Mouse (Mus musculus) right cerebral cortex, postnatal 14 days (tissue): ENCODE measurements at regions not wholly inside any gene's neighbourhood (a gene's known extent, or its start where the extent isn't known, plus 50 kb on each side); places are given as distances from the start of the nearest gene placed in this dataset.

ENCODE experiments used
- DNase-seq: peaks from one replicate; pipeline ENCODE4 v3.0.0; 2022

DNA sequence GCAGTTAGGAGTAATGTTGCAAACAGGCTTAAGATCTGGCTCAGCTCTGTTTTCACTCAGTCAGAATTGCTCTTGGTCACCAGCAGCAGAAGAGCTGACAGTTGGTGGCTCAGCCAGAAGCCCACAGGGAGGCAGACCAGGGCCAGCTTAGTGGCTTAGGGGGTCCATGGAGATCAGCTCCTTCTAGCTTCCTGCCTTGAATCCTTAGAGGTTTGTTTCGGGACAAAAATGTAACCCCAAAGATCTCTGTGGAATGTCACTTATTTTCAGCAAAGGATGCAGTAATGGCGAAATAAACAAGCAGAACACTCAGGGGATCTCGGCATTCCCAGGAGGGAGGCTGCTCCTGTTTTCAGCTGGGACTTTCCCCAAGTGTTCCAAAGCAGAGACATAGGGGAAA lies 247.8 kb downstream of the 1500009L16Rik start:
- DNase-seq = no peak

DNA sequence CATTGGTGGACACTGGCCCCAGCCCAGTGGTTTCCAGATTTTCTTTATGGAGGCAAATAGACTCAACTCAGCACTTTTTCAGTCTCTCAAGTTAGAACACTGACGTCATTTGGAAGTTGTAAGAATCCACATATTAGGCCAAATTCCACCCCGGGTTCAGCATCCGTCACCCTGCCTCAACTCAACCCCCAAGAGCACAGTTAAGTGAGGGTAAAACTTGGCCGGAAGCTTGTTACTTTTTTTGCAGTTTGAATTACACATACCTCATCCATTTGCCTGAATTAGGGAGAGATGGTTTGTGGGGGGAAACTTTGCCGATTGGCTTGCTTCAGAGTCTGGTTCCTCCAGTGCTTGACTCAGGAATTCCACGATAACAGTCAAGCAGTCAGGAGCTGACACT lies 251.9 kb downstream of the 1500009L16Rik start:
- no peak for DNase-seq

DNA sequence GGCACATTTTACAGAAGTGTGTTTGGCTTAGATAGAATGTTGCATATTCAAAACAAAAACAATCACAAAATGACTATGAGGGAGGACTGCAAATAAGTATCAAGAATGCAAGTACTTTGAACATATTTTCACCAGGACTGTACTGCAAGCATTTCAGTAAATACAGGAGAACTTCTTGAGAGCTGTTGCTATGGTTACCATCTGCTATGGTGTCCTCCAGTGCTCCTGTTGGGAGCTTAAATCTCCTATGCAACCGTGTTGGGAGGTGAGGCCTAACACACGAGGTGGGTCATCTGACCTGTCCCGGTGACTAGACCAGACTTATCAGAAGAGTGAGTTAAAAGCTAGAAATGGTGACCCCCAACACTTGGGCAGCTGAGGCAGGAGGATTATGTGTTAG lies 253.9 kb downstream of the 1500009L16Rik start:
- no peak for DNase-seq

DNA sequence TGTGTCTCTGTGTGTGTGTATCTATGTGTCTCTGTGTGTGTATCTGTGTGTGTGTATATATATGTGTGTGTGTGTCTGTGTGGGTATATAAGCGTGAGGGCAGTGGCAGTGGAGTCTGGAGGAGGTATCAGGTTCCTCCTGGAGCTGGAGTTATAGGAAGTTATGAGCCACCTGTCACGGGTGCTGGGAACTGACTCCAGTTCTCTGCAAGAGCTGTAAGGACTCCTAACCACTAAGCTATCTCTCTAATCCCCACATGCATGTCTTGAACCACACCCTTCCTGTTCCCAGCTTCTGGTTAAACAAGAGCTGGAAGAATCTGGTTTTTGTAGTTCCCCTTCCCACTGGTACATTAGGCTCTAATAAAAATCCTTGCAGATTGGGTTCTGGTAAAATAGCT lies 257.3 kb downstream of the 1500009L16Rik start:
- DNase-seq = no peak

DNA sequence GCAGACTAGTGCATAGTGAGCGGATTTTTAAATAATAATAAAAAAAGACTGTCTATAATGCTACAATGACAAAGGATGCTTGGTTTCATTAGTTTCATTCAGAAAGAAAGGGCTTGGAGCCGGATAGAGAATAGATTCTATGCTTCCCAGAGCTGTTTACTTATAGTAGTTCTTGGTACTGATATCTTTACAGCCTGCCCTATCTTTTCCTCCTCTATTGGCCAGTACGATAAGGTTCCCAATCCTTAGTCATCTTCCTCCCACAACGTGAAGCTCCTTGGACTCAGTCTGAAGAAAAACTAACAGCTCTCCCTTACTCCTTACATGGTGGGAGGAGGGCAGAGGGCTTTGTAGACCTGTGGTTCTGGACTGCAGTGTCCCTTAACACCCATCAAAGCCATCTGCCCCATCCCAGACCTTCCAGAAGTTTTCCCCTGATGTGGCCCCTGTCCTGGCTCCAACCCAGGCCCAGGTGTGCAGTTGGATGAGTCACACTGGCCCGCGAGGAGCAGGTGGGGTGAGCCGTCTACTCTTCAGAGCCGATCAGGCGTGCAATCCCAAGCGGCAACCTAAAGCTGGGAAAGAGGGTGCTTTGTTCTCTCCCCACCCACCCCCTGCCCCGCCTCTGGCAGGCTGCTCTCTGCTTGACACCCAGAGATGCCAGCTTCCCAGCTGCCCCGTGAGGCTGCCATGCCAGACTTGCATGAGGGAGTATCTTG lies 262.2 kb downstream of the 1500009L16Rik start:
- DNase-seq = no peak

DNA sequence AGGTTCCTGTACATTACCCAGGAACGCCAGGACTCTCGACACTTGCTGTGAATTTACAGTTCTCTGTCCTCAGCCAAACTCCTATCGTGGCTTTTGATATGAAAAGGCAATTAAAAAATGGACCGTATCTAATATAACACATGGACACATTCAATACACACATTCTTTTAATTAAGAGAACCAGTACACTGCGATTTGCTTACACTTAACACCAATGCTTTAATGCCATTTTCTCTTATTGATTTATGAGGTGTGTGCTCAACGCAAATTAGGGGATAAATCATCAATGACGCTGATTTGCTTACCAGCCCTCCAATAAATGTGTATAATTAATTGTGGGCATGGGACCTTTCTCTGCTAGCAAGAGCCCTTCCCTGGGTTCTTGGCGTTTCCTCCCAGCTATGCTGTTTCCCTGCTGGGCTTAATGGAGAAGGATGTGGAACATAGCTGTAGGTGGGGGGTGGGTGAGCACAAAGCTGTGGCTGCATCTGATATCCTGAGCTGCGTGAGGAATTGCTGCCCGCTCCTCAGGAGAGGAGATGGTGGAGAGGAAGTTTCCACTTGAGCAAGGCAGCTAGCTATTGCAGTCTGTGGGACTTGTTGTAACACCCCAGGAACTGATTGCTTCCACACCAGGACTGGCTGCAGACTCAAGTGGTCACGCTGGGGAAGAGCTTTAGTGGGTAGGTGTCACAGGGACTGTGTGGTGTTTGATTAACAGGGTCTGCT lies 270.1 kb downstream of the 1500009L16Rik start:
- DNase-seq = no peak

DNA sequence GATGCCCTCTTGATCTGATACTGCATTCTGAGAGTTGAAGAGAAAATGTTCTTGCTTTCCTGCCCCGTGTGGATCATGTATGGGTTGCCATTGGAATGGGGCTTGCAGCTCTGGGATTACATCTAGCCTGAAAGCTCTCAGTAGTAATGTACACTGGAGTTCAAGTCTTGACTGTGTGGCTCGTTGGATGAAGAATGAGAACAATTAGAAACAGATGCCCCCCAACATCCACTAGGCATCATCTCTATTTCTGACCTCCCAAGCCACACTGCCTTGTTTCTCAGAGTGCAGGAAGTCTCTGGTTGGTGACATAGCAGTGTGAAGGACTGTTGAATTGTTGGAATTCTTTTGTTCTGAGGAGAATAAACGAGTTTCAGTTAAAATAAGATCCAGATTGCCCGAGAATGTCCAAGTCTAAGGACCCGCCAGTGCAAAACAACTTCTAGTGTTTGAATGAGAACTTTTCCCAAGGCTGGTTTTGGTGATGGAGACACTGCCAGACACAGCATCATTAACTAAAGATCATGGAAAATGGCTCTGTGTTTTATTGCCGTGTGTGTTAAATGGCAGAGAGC lies 272.4 kb downstream of the 1500009L16Rik start:
- no peak for DNase-seq

DNA sequence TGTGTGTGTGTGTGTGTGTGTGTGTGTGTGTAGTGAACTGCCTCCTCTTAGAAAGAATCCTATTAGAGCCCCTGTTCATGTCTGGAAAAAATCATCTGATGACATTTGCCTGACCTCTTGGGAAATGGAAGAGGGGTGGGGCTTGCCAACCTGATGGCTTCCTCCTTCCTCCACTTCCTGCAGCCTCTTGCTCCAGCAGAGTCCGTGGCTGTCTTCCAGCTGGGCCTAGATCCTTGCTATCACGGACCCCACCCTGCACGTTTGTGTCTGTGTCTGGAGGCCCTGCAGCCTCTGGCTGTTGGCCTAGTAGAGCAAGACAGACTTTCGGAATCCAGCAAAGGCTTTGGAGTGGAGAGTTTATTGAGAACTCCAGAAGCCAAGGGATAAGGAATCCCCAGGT lies 273.2 kb downstream of the 1500009L16Rik start:
- no peak for DNase-seq

DNA sequence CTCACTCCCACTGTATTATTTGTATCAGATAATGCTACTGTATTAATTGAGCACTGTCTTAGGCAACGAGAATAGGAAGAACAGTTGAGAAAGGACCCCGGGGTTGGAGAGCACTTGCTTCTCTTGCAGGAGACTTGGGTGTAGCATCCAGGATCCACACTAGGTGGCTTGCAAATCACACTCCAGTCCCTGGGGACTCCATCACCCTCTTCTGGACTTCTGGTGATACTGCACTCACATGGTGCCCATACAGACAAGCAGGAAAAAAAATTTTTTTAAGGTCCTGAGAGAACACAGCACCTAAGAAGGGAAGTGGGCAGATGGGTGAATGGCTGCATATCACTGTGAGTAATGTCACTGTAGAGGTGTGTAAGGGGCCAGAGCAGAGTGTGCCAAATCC lies 273.8 kb downstream of the 1500009L16Rik start:
- DNase-seq = no peak

DNA sequence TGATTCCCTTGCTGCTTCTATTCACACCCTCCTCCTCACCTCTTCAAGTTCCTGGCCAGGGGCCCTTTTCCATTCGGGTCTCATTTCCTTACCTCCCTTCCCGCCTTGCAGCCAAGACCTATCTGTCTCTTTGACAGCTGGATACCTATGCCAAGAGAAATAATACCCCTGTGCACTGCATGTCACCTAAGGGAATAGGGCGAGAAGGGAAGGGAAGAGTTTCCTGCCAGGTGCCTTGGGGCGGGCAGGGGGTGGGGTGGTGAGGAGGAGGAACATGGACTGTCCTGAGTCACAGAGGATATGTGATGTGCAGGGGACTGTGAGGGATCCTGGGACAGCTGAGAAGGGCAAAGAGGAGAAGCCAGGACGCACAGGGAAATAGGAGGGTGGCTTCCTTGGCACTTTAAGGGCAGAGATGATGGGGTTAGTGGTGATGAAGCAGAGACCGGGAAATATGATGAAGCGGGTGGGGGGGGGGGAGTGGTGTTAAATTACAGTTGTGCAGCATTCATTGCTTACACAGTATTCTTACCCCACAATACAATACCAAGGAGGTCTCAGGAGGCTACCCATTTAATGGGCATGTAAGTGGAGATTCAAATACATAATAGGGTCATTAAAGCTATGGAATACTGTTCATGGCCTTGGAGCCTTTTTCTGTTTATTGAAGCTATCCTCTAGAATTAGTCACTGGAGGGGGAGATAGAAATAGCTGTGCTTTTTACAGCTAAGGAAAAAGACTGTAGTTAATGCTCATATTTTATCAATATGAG lies 278.0 kb downstream of the 1500009L16Rik start:
- DNase-seq = no peak

DNA sequence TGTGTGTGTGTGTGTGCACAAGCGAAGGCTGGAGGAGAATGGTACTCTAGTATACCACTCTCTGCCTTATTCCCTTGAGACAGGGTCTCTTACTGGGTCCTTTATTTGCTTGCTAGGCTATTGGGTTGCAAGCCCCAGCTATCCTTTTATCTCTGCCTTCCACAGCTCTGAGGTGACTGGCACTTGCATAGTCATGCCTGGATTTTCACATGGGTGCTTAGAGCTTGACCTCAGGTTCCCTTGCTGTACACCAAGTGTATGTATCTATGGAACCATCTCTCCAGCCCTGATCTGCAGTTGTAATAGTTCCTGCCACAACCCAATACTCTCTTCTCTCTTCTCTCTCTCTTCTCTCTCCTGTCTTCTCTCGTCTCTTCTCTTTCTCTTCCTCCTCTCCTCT lies 280.1 kb downstream of the 1500009L16Rik start:
- no peak for DNase-seq

DNA sequence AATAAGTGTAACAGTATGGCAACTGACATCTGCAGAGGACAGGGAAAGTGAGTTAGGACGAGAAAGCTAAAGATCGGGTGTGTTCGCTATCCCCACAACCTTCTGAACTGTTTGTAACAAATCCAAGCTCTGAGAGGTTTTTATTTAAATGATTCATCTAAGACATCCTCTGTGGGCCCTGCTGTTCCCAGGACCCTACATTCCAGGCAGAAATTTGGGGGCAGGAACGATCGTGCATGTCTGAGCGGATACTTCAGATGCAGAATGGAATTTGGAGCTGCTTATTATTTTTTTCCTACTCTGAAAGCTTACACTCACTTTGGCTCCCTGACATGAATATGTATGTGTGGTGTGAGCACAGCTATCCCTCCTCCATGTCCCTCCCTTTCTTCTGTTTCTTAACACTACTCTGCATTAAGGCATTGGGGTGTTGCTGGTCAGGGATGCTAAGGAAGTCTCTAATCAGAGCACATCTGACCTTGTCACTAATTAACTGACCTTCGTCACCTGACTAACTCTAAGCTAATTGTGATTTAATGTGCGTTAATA lies 281.0 kb downstream of the 1500009L16Rik start:
- DNase-seq = no peak

DNA sequence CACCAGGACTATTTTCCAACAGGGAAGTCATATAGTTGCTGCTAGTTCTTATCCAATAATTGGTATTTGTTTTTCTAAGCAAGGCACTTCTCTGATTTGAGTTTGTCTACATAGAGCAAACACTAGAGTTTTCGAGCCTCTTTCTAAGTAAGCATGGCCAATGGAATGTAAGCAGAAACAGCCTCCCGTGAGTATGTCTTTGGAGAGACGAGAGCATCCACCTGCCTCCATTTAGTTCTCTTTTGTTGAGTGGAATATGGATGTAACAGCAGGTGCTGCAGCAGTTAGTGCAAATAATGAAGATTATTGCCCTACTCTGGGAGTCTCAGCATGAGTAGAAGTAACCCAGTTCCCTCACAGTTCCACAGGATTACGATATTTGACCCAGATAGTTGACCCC lies 286.3 kb downstream of the 1500009L16Rik start:
- no peak for DNase-seq

DNA sequence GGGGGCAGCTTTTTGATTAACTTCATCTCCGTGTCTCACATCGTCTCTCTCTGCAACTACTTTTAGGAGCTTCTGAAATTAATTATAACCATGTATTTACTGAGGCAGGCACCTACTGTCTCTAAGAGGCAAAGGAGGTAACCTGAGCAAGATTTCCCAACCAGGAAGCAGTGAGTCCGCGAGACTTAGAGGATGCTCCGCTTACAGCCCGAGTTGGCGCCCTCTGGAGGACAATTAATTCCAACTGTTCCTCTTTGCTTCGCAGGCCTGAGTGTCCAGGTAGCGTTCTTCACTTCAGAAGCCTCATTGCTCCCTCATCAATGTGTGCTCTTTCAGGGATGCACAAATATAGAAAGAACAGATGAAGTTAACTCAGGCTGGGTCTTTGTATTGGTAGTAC lies 296.7 kb downstream of the 1500009L16Rik start:
- DNase-seq = peak; percentile 78

DNA sequence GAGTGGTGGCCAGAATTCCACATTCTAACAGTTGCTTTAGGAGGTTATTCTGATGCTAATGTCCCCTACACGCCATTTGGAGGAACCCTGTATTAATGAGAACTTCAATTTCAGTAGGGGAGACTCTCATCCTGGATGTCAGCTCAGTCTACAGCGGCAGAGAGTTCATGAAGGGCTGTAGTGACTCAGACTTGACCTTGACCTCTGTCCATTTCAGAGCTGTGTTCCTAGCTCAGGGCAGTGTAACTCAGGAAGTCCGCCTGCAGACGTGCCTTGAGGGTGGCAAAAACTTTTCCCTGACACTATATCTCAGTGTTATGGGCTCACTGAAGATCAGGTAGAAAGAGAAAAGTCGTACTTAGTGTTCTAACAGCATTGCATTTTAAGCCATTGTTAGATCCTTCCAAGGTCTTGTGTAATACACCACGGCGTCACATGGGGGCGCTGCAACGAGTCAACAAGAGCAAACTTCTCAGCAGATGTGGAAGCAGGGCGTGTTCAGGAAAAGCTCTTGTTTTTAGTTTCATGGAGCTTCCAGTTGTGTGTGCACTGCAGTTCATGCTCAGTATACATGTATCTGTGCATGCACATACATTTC lies 297.5 kb downstream of the 1500009L16Rik start:
- DNase-seq = peak; percentile 66

DNA sequence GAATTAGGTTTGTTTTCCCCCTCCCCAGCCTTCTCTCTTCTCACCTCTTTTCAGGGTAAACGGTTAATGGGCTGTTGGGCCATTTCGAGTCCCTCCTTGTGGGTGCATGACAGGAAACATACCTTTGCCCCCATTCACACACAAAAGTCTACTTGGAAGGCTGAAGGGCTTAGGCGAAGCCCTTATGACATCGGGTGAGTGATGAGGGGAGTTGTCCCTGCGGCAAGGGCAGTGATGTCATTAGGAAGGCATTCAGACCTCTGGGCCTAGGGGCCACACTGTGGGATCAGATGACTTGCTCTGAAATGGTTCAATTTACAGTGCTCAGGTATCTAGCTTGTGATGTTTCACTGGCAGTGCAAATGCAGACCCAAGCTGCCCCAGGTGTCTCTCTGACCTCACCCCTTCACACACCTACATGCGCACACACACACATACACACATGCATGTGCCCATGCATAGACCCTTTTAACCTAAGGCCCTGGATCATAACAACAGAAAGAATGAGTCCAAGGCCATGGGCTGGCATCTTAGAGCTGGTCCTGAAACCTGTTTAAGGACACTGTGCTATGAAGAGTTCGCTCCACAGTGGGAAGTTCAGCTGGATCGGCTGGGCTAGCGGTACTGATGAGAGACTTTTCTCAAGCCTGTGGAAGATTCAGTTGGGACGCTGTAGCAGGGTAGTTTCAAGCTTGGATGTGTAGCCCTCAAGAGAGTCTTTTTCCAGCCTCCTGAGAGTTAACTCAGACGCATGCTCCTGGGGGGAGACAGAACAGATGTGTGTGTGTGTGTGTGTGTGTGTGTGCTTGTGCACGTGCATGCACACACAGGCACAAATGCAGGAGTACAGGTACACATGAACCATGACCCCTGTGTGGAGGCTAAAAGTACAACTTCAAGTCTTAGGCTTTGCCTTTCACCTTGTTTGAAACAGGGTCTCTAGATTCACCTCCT lies 298.8 kb downstream of the 1500009L16Rik start:
- DNase-seq = no peak

DNA sequence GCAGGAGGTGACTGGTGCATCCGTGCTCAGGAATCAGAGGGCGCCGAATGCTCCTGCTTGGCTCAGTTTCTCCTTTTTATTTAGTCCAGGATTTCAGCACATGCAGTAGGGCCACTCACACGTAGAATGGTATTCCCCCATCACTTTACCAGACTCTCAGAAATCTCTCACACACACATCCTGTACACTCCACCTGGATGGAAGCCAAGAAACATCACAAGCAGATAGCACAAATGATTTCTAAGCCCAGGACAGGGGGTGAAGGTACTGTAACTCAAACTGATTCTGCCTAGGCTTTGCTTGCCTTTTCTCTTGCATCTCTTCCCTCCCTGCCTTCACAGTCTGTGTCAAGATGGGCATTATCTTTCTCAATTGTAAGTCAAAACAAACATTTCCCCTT lies 301.6 kb downstream of the 1500009L16Rik start:
- DNase-seq = no peak

DNA sequence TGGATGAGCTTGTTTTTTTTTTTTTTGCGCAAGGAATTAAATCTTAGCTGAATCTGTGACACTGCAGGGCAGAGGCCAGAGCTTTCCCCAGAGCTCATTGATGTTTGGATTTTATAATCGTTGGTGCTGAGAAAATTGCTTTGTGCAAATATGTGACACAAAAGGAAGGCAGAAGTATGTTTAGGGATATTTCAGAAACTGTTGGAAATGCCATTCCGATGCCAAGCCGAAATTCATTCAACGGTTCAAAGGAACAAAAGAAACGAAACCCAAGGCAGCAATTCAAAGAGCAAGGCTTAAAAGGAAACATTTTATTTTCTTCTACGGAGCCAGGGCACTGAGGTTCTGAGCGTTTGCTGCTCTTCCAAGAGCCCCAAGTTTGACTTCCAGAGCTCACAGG lies 302.2 kb downstream of the 1500009L16Rik start:
- DNase-seq = no peak

DNA sequence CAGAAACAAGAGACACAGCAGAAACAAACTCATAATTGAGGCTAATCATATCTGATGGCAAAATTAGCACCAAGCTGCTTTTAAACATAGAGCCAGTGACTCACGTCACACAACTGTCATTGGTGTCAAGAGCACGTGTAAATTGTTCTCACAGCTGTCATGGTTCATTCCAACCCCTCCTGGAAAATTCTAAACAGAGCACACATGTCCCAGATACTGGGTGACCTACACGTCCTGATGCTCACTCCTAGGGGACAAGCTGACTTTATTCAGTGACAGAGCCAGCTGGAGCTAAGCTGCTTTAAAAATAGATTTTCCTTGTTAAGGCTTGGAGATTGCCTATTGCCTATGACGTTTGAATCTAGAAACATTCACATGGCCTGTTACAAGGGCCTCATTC lies 304.1 kb downstream of the 1500009L16Rik start:
- no peak for DNase-seq

DNA sequence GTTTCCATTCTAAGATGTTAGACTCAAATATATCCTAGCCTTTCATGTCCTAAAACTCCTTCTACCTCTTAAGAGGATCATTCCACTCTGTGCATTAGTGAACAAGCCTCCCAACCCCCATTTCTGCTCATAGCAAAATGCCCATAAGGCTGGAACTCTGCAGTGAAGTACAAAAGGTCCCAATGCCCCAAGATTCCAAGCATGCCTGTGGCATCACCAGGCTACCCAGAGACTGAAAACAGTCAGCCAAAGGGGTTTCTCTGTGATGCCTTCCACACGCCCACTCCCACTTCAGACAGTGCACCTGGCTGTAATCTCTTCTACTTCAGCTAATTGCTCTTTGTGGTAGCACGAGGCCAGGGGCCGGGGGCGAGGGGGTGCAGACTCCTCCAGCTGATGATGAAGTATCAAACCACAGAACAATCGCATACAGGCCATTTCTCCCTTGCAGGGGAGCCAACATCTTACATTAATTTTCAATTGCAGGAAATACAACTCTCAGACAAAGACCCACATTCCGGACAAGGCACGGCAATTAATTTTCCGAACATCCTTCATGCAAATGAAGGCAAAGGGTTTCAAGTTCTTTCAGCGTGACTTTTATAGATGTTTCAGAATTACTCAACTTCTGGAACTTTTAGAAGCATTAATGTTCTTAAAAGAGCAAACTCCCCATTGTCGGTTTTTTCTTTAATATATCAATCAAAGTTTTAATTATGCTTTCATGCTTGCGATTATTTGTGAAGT lies 313.6 kb downstream of the 1500009L16Rik start:
- no peak for DNase-seq

DNA sequence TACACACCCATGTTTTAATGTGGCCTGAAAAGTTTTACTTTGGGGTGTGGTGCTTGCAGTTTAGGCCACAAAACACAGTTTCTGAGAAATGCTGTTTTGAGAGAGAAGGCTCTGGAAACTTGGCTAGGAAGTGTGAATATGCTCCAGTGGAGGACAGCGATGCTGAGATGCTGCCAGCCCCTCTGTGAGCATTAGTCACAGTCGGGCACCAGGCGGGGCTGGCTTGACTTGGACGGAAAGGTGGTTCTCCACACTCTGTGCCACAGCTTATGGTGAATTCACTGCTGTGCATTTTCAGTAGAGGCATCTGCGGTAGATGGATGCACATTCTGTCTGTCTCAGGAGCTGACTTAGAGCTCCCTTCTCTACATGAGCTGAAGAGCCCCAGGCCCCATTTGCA lies 326.0 kb downstream of the 1500009L16Rik start:
- DNase-seq = no peak
